Mouse (Mus musculus) heart, embryonic 16.5 days (tissue): Measurements from ENCODE around the gene Abca13. TPM values are rescaled to one million over a fixed set of nuclear protein-coding genes. Genes with fewer than 3 reads are reported as not detected.

Experiments used
- ATAC-seq: fragments of 200-750 bp; cut with Nextera tagmentation; replicated peaks from 2 replicates; pipeline ENCODE4 v1.8.0; 2017; ENCODE audit warnings: moderate number of reproducible peaks; ENCODE audit not compliant: insufficient read depth, low FRiP score; ENCODE audit errors: extremely low read depth
- H3K27ac ChIP-seq: fragments of 300-500 bp; sonication (generic); 2 replicates; pipeline ENCODE4 v1.5.1; 2014; ENCODE audit warnings: mild to moderate bottlenecking, low read length, control low read depth, moderate library complexity
- H3K27me3 ChIP-seq: fragments of 300-500 bp; sonication (generic); 2 replicates; pipeline ENCODE4 v1.6.1; 2014; ENCODE audit warnings: low read length, mixed read lengths; ENCODE audit not compliant: control insufficient read depth, insufficient read depth
- H3K36me3 ChIP-seq: fragments of 300-500 bp; sonication (generic); 2 replicates; pipeline ENCODE4 v1.6.1; 2014; ENCODE audit not compliant: control insufficient read depth, insufficient read depth
- H3K4me1 ChIP-seq: fragments of 300-500 bp; sonication (generic); 2 replicates; pipeline ENCODE4 v1.6.1; 2014; ENCODE audit warnings: low read length, mixed read lengths; ENCODE audit not compliant: control insufficient read depth, insufficient read depth
- H3K4me2 ChIP-seq: fragments of 300-500 bp; sonication (generic); 2 replicates; pipeline ENCODE4 v1.6.1; 2014; ENCODE audit warnings: low read depth, mild to moderate bottlenecking, control low read depth, low read length
- H3K4me3 ChIP-seq: fragments of 300-500 bp; sonication (generic); 2 replicates; pipeline ENCODE4 v1.5.1; 2014; ENCODE audit warnings: mild to moderate bottlenecking, control low read depth, low read length
- H3K9ac ChIP-seq: fragments of 300-500 bp; sonication (generic); 2 replicates; pipeline ENCODE4 v1.6.1; 2014; ENCODE audit warnings: low read length, control low read depth
- H3K9me3 ChIP-seq: fragments of 300-500 bp; sonication (generic); replicated peaks from 2 replicates; pipeline ENCODE4 v1.6.1; 2016; ENCODE audit warnings: low read length; ENCODE audit not compliant: control insufficient read depth
- WGBS: fragments of 180-500 bp; shearing (Covaris S2); extraction: QIAGEN DNeasy Blood & Tissue Kit; methylation state at CpG from one replicate; pipeline ENCODE4 v1.1.7; 2014; 5-methylcytosine and 5-hydroxymethylcytosine counted together
- polyA plus RNA-seq: library from polyadenylated mRNA; unstranded; fragments of >200 nt; fragmentation: Nextera tagmentation; extraction: Ambion mirVana; gene quantifications from 2 replicates; pipeline ENCODE4 v1.2.1, GENCODE M21; 2015

The Abca13 gene
- polyA plus RNA-seq, 1 experiment from 2014 or later, result 0.01 TPM

DNA sequence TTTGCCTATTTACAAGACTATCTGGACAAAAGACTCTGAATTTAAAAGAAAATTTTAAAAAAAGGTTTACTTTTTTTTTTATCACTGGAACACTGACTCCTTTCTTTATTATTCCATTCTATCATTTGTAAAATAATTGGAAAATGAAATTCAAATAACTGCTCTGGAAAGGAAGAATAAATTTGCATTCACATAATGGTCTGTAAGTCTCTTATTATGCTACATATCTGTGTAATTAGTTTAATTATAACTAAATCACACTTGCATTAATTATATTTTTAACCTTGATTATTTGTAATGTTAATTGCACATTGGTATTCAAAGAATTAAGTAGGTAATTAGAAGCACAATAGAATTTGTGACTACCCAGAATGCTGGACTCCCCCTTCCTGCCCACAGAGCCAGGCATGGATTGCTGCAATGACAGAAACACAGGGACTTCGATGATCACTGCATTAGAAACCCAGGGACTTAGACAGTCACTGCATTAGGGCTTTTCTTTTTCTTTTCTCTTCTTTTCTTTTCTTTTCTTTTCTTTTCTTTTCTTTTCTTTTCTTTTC lies 400.1 kb downstream of the Abca13 start:
- ATAC-seq, result no peak

DNA sequence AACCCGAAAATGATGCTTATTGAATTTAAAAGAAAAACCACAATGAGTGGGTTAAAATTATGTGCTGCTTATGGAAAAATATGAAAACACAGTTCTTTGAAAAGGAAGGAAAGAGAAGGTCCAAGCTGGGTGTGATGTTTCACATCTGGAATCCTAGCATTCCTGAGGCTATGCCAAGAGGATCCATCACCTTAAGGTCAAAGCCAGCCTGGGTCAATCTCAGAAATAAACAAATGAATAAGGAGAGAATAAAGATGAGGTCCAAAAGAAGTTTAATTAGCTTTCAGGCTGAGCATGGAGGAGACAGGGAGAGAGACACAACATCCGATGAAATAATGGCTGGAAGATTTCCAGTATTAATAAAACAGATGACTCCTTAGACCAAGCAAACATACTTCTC lies 405.6 kb downstream of the Abca13 start:
- no peaks in the 10 kb centered on the region for H3K27me3 ChIP-seq
- 54% methylated on average over 2 of the region's 2 CpGs for WGBS
- no peak overlapping the region for H3K4me2 ChIP-seq
- H3K36me3 ChIP-seq, result no peaks in the 10 kb centered on the region
- ATAC-seq, result no peak
- no peaks in the 10 kb centered on the region for H3K9me3 ChIP-seq
- H3K4me3 ChIP-seq, result no peak overlapping the region
- no peak overlapping the region for H3K27ac ChIP-seq
- no peaks in the 10 kb centered on the region for H3K4me1 ChIP-seq
- H3K9ac ChIP-seq, result no peak overlapping the region

More for the DNA sequence above, 400.1 kb downstream of the Abca13 start:
- Histone ChIP-seq H3K9me3 (no peaks in the 10 kb centered on the region), H3K36me3 (no peaks in the 10 kb centered on the region), H3K4me2 (no peak overlapping the region), H3K4me1 (no peaks in the 10 kb centered on the region), H3K27ac (no peak overlapping the region), H3K4me3 (no peak overlapping the region), H3K27me3 (no peaks in the 10 kb centered on the region), H3K9ac (no peak overlapping the region)
- 70% methylated on average over 1 of the region's 1 CpGs for WGBS

DNA sequence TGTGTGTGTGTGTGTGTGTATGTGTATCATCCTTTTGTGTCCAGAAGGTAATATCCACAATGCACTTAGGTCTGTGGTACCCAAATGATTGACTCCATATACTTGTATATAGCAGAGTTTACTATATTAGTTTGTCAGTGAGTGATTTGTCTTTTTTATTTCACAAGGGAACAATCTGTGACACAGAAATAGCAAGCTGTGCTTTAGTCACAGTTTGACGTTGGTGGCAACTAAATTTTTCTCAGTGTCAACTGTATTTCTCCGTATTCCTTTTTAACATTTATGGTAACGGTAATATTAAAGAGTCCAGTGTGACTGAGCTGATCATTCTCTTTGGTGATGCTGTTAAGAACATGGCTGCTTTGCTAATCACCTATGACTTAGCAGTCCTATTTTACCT lies 409.4 kb downstream of the Abca13 start:
- Histone ChIP-seq H3K27ac (no peak overlapping the region), H3K4me2 (no peak overlapping the region), H3K9me3 (no peaks in the 10 kb centered on the region), H3K4me1 (no peaks in the 10 kb centered on the region), H3K9ac (no peak overlapping the region), H3K36me3 (no peaks in the 10 kb centered on the region), H3K27me3 (no peaks in the 10 kb centered on the region), H3K4me3 (no peak overlapping the region)
- WGBS, result 80% methylated on average over 3 of the region's 3 CpGs
- no peak for ATAC-seq

DNA sequence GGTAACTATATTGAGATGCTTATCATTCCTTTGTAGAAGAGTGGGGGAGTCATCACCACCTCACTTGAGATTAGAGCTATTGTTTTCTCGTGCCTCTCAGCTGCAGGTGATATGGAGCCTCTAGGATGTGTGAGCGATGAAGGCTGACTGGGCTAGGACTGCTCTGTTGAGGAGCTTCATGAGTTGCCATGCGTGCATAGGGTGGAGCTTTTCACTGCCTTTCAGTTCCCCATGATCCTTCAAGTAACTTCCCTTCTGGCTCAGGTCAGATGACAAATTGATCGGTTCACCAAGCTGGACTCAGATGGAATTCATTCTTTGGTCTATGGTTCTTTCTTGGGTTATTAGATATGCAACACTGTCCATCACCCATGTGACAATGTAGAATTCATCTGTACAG lies 410.4 kb downstream of the Abca13 start:
- no peak overlapping the region for H3K4me2 ChIP-seq
- H3K27me3 ChIP-seq, result no peaks in the 10 kb centered on the region
- no peaks in the 10 kb centered on the region for H3K9me3 ChIP-seq
- no peak for ATAC-seq
- no peak overlapping the region for H3K4me3 ChIP-seq
- no peak overlapping the region for H3K9ac ChIP-seq
- no peaks in the 10 kb centered on the region for H3K4me1 ChIP-seq
- no peaks in the 10 kb centered on the region for H3K36me3 ChIP-seq
- WGBS, result 58% methylated on average over 4 of the region's 4 CpGs
- no peak overlapping the region for H3K27ac ChIP-seq

DNA sequence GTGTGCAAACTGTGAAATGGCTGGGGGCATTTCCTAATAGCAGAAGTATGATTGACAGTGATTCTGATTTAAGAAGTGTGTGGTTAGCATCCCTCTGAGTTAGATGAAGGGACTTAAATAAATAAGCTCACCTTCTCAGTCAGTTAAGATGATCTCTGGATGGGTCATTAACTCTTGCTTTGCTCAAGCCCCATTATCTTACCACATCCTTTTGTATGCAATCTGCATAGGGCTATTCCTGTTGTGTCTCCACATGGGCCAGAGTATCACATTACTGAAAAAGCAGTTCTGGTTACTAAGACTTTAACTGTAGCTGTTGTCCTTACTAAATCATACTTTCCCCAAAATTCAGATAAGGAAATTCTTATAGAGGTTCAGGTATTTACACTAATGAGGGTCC lies 416.5 kb downstream of the Abca13 start:
- H3K27ac ChIP-seq, result no peak overlapping the region
- H3K4me1 ChIP-seq, result no peaks in the 10 kb centered on the region
- no peak overlapping the region for H3K4me2 ChIP-seq
- H3K4me3 ChIP-seq, result no peak overlapping the region
- H3K9me3 ChIP-seq, result no peaks in the 10 kb centered on the region
- no peak overlapping the region for H3K9ac ChIP-seq
- no peak for ATAC-seq
- H3K36me3 ChIP-seq, result no peaks in the 10 kb centered on the region
- no peaks in the 10 kb centered on the region for H3K27me3 ChIP-seq

DNA sequence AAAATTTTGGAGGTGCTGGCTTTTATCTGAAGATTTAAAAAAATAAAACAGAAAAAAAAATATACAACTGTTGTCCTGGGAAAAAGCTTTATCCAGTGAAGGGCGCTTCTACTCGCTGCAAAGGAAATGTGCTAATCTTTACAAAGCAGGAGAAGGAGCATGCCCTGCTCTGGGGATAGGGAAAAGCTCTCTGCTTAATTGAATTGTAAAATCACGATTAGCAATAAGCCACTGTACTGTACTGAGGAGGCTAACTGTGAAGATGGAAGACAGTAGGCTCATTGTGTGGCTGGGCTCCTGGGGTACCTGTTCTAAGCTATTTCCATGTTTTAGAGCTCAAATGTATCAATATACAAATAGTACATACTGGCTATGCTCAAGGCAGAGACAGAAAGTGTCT lies 417.3 kb downstream of the Abca13 start:
- no peak for ATAC-seq
- Histone ChIP-seq H3K4me3 (no peak overlapping the region), H3K4me1 (no peaks in the 10 kb centered on the region), H3K4me2 (no peak overlapping the region), H3K36me3 (no peaks in the 10 kb centered on the region), H3K9ac (no peak overlapping the region), H3K27me3 (no peaks in the 10 kb centered on the region), H3K27ac (no peak overlapping the region), H3K9me3 (no peaks in the 10 kb centered on the region)
- 54% methylated on average over 3 of the region's 3 CpGs for WGBS

DNA sequence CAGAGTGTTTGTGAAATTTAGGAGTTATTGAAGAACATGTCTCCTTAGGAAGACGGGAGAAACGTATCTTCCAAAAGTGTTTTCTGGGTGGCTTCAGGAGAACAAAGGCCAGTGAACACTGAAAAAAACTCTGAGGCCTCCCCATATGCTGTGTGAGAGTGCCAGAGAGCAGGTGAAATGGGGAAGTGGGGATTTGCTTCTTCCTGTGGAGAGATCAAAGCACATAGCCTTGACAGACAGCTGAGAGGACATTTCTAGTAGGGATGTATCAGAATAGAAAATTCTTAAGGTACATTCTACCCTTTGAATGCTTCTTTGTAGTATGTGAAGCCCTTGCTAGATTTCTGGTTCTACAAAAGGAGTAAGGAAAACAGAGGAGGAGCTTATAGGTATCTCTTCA lies 424.4 kb downstream of the Abca13 start:
- no peaks in the 10 kb centered on the region for H3K27me3 ChIP-seq
- H3K9ac ChIP-seq, result no peak overlapping the region
- H3K4me3 ChIP-seq, result no peak overlapping the region
- WGBS, result 53% methylated on average over 2 of the region's 2 CpGs
- no peak overlapping the region for H3K4me2 ChIP-seq
- H3K4me1 ChIP-seq, result no peaks in the 10 kb centered on the region
- no peak overlapping the region for H3K27ac ChIP-seq
- H3K36me3 ChIP-seq, result no peaks in the 10 kb centered on the region
- ATAC-seq, result no peak
- H3K9me3 ChIP-seq, result no peaks in the 10 kb centered on the region

DNA sequence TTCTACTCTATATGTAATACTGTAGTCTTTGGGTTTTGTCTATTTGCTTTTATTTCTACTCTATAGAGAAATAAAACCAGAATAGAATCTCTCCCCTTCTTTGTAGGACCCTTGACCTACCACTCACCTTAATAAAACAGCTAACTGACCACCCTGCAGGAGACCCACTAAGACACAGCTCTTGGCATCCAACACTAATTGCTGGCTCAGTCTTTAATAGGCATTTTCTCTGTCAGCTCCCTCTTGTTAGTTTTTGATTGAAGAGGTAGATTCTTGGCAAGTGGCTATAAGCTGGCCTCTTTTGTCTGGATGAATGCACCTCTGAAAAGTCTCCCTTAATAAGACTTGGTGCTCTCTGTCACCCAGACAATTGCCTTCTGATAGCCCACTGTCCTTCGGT lies 424.9 kb downstream of the Abca13 start:
- WGBS, result 75% methylated on average over 1 of the region's 1 CpGs
- no peak overlapping the region for H3K4me2 ChIP-seq
- H3K27ac ChIP-seq, result no peak overlapping the region

DNA sequence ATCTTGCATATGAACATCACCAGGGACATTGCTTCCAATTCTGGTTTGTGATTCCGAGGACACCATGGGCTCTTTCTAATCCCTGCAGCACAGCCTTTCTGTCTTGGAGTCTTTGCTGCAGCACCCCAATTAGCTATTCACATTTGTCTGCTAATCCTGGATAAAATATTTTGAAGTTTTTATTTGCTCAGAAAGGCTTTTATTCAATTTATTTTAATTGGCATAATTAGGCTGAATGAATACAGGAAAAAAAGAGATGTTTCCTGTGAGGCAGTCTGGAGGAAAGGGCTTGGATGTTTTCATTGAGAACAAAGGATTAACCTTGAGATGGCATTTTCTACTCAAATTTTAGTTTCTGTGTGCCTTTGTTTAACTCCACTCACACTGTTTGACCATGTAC lies 428.2 kb downstream of the Abca13 start:
- no peaks in the 10 kb centered on the region for H3K36me3 ChIP-seq
- ATAC-seq, result no peak
- H3K9me3 ChIP-seq, result no peaks in the 10 kb centered on the region
- H3K9ac ChIP-seq, result no peak overlapping the region
- no peaks in the 10 kb centered on the region for H3K27me3 ChIP-seq
- H3K4me2 ChIP-seq, result no peak overlapping the region
- no peak overlapping the region for H3K27ac ChIP-seq
- no peaks in the 10 kb centered on the region for H3K4me1 ChIP-seq
- H3K4me3 ChIP-seq, result no peak overlapping the region
- 54% methylated on average over 1 of the region's 1 CpGs for WGBS

More for the DNA sequence above, 424.9 kb downstream of the Abca13 start:
- H3K36me3 ChIP-seq, result no peaks in the 10 kb centered on the region
- no peaks in the 10 kb centered on the region for H3K9me3 ChIP-seq
- no peak for ATAC-seq
- H3K27me3 ChIP-seq, result no peaks in the 10 kb centered on the region
- H3K9ac ChIP-seq, result no peak overlapping the region
- H3K4me3 ChIP-seq, result no peak overlapping the region
- H3K4me1 ChIP-seq, result no peaks in the 10 kb centered on the region

DNA sequence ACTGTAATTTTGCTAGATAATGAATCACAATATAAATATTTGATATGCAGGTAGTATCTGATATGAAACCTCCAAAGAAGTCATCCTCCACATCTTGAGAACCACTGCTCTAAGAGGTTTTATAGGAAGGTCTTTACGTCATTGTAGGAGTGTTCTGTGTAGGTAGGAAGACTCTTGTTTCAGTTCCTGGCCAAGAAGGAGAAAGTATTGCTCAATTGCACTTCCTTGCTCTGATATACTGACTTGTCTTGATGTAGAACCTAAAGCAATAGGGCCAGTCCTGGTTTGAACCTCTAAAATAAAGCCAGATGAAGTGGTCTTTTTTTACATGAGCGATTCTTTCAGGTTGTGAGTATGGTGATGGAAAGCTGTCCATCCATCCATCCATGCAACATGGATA lies 431.1 kb downstream of the Abca13 start:
- Histone ChIP-seq H3K36me3 (no peaks in the 10 kb centered on the region), H3K9me3 (no peaks in the 10 kb centered on the region), H3K9ac (no peak overlapping the region), H3K4me2 (no peak overlapping the region), H3K4me3 (no peak overlapping the region), H3K4me1 (no peaks in the 10 kb centered on the region), H3K27me3 (no peaks in the 10 kb centered on the region), H3K27ac (no peak overlapping the region)
- WGBS, result 74% methylated on average over 2 of the region's 2 CpGs
- no peak for ATAC-seq
